Mouse (Mus musculus) neural tube, embryonic 11.5 days (tissue): ENCODE data around the gene Fam131c. TPM values are rescaled to one million over a fixed set of nuclear protein-coding genes. Genes with fewer than 3 reads are reported as not detected.

ENCODE experiments used
- ATAC-seq: fragments of 200-750 bp; cut with Nextera tagmentation; 2 replicates; pipeline ENCODE4 v1.8.0; 2017; ENCODE audit warnings: moderate number of reproducible peaks, mild to moderate bottlenecking, moderate TSS enrichment, moderate library complexity; ENCODE audit not compliant: insufficient read depth, low FRiP score, low TSS enrichment
- DNase-seq: peaks from one replicate; pipeline ENCODE4 v3.0.0-alpha.2; 2015; ENCODE audit warnings: low spot score
- H3K27ac ChIP-seq: fragments of 300-500 bp; sonication (generic); 2 replicates; pipeline ENCODE4 v1.5.1; 2014; ENCODE audit warnings: low read depth, mild to moderate bottlenecking, low read length
- H3K27me3 ChIP-seq: fragments of 300-500 bp; sonication (generic); 2 replicates; pipeline ENCODE4 v1.6.1; 2014; ENCODE audit warnings: mild to moderate bottlenecking, low read length, mixed read lengths; ENCODE audit not compliant: control insufficient read depth, insufficient read depth
- H3K36me3 ChIP-seq: fragments of 300-500 bp; sonication (generic); 2 replicates; pipeline ENCODE4 v1.6.1; 2014; ENCODE audit warnings: mild to moderate bottlenecking, low read length, moderate library complexity, mixed read lengths; ENCODE audit not compliant: control insufficient read depth, insufficient read depth
- H3K4me1 ChIP-seq: fragments of 300-500 bp; sonication (generic); 2 replicates; pipeline ENCODE4 v1.6.1; 2014; ENCODE audit warnings: low read length, mixed read lengths; ENCODE audit not compliant: control insufficient read depth, insufficient read depth
- H3K4me2 ChIP-seq: fragments of 300-500 bp; sonication (generic); 2 replicates; pipeline ENCODE4 v1.6.1; 2014; ENCODE audit warnings: low read depth, mild to moderate bottlenecking, moderate library complexity
- H3K4me3 ChIP-seq: fragments of 300-500 bp; sonication (generic); 2 replicates; pipeline ENCODE4 v1.5.1; 2014; ENCODE audit warnings: low read depth, low read length
- H3K9ac ChIP-seq: fragments of 300-500 bp; sonication (generic); 2 replicates; pipeline ENCODE4 v1.6.1; 2014; ENCODE audit warnings: mild to moderate bottlenecking, low read length
- H3K9me3 ChIP-seq: fragments of 300-500 bp; sonication (generic); 2 replicates; pipeline ENCODE4 v1.6.1; 2016; ENCODE audit warnings: low read length; ENCODE audit not compliant: control insufficient read depth
- WGBS: fragments of 180-500 bp; shearing (Covaris S2); extraction: QIAGEN DNeasy Blood & Tissue Kit; methylation state at CpG from one replicate; pipeline ENCODE4 v1.1.7; 2014; 5-methylcytosine and 5-hydroxymethylcytosine counted together
- polyA plus RNA-seq: library from polyadenylated mRNA; unstranded; fragments of >200 nt; fragmentation: Nextera tagmentation; extraction: Ambion mirVana; gene quantifications from 2 replicates; pipeline ENCODE4 v1.2.1, GENCODE M21; 2014

Gene Fam131c
- polyA plus RNA-seq, 1 experiment from 2014 or later, result 0.85 TPM

DNA sequence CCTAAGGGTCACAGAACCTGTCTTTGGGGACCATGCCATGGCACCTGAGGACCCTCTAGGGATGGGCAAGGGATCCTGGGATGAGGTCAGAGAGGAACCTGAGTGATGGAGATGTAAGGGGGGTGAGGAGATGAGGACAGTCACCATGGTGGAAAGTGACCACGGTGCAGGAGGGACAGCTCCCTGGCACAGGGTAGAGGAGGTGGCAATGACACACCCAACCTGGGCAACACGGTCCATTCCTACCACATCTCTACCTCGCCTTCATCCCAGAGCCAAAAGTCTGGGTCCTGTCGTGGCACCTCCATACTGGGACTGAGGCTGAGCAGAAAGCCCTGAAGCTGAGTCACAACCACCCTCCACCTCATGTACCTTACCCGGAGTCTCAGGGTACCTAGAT is 54.8 kb downstream of the Fam131c start:
- WGBS, result 91% methylated on average over 5 of the region's 5 CpGs
- Histone ChIP-seq H3K36me3 (no peaks in the 10 kb centered on the region), H3K27me3 (peaks cover 9% of the 10 kb centered on the region; the same call in 1 of the 2 replicates), H3K4me2 (no peak overlapping the region), H3K9me3 (no peaks in the 10 kb centered on the region), H3K4me3 (no peak overlapping the region), H3K4me1 (0 out of 2 replicates have a peak, but pooled peaks cover 3% of the 10 kb centered on the region), H3K9ac (no peak overlapping the region), H3K27ac (no peak overlapping the region)
- no peak for DNase-seq
- no peak for ATAC-seq

DNA sequence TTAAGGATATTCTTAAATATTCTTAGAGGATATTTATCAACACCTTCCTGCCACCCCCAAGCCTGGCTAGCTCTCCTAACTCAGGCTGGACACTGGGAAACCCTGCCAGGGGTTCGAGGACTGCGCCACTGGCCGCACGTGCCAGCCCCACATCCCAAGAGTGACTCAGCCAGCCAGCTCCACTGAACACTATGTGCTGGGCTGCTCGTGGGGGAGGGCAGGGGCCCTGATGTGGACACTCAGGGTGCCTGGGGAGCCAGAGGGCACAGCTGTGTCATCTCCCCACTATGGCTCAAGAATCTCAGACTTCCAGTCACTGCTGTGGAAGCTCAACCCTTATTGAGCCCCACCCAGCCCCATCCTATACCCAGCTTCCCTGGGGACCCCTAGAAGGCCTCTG is 55.3 kb downstream of the Fam131c start:
- WGBS, result 85% methylated on average over 5 of the region's 5 CpGs
- Histone ChIP-seq H3K4me3 (no peak overlapping the region), H3K27ac (no peak overlapping the region), H3K4me1 (0 out of 2 replicates have a peak, but pooled peaks cover 3% of the 10 kb centered on the region), H3K36me3 (no peaks in the 10 kb centered on the region), H3K4me2 (no peak overlapping the region), H3K27me3 (peaks cover 9% of the 10 kb centered on the region; the same call in 1 of the 2 replicates), H3K9ac (no peak overlapping the region), H3K9me3 (no peaks in the 10 kb centered on the region)
- DNase-seq, result no peak
- no peak for ATAC-seq

DNA sequence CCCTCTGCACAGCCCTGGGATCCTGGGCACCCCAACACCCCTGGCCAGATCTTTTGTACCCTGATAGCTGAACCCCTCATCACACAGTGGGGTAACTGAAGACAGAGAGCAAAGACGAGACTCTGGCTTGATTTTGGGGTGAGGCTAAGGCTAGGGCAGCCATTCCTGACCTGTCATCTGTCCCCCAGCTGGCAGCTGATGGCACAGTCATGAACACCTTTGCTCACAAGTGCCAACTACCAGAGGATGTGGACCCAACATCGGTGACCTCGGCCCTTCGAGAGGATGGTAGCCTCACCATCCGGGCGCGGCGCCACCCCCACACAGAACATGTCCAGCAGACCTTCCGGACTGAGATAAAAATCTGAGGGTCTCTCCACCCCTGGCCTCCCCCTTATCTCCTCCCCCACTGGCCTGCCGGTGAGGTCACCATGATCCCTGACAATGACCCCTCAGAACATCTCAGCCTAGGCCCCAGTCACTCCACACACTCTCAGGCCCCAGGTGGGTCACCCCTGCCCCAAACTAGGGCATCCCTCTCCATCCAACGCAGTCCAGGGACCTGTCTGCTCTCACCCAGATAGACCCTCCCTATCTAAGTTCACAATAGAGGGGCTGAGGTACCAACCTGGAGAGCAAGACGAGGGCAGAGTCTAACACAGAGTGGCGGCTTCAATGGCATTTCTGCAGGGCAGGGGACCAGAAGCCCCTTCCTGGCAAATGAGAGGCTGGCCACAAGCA is 55.8 kb downstream of the Fam131c start:
- WGBS, result 88% methylated on average over 13 of the region's 13 CpGs
- no peak for ATAC-seq
- peaks cover 9% of the 10 kb centered on the region; the same call in 1 of the 2 replicates for H3K27me3 ChIP-seq
- no peak overlapping the region for H3K9ac ChIP-seq
- DNase-seq, result no peak
- no peak overlapping the region for H3K4me3 ChIP-seq
- no peak overlapping the region for H3K27ac ChIP-seq
- 0 out of 2 replicates have a peak, but pooled peaks cover 3% of the 10 kb centered on the region for H3K4me1 ChIP-seq
- no peak overlapping the region for H3K4me2 ChIP-seq
- H3K36me3 ChIP-seq, result no peaks in the 10 kb centered on the region
- H3K9me3 ChIP-seq, result no peaks in the 10 kb centered on the region

DNA sequence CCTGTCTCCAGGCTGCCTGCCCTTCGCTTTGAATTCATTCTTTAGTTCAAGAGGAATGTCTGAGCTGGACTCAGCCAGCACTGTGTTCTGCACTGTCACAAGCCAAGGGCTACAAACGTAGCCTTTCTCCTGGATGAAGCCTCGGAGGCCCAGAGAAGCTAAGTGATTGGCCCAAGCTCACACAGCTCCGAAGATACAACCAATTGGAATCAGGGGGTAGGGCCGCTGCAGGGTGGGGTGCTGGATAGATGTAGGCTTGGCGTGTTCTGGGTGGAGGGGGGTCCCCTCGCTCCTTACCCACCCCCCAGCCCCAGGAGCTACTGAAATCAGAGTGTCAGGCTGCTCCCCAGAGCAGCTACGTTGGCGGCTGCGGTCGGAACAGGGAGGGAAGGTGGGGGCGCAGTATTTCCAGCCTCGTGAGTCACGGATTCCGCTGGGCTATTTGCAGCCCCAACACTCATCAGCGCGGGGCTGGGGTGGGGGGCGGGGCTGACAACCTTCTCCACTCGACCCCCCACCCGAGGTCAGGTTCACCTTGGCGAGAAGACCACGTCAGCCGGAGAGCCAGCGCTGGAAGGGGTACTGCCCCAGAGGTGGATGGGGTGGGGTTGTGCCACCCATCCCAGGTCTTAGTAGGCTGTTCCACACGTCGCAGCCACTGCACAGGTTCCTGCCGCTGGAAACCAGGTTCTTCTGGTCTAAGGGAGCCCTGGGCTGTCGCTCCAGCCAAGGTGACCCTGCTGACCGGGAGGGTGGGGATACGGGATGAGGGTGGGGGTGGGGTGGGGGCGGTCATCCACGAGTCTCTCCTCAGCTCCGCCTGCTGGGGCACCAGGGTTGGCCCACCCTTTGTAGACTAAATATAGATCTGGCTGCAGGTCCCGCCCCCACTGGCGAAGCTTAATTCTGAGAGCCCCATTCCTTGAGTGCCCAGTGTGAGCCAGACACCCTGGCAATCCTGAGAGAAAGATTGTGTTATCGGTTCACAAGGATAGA is 57.8 kb downstream of the Fam131c start:
- peak; percentile 44 for DNase-seq
- Histone ChIP-seq H3K36me3 (no peaks in the 10 kb centered on the region), H3K9ac (peak overlapping the region; percentile 37), H3K27ac (no peak overlapping the region), H3K4me2 (peak overlapping the region; percentile 58), H3K9me3 (no peaks in the 10 kb centered on the region), H3K4me1 (0 out of 2 replicates have a peak, but pooled peaks cover 3% of the 10 kb centered on the region), H3K4me3 (peak overlapping the region; percentile 32), H3K27me3 (peaks cover 9% of the 10 kb centered on the region; the same call in 1 of the 2 replicates)
- peak; percentile 69; the same call in 1 of the 2 replicates for ATAC-seq
- WGBS, result 5% methylated on average over 35 of the region's 36 CpGs

DNA sequence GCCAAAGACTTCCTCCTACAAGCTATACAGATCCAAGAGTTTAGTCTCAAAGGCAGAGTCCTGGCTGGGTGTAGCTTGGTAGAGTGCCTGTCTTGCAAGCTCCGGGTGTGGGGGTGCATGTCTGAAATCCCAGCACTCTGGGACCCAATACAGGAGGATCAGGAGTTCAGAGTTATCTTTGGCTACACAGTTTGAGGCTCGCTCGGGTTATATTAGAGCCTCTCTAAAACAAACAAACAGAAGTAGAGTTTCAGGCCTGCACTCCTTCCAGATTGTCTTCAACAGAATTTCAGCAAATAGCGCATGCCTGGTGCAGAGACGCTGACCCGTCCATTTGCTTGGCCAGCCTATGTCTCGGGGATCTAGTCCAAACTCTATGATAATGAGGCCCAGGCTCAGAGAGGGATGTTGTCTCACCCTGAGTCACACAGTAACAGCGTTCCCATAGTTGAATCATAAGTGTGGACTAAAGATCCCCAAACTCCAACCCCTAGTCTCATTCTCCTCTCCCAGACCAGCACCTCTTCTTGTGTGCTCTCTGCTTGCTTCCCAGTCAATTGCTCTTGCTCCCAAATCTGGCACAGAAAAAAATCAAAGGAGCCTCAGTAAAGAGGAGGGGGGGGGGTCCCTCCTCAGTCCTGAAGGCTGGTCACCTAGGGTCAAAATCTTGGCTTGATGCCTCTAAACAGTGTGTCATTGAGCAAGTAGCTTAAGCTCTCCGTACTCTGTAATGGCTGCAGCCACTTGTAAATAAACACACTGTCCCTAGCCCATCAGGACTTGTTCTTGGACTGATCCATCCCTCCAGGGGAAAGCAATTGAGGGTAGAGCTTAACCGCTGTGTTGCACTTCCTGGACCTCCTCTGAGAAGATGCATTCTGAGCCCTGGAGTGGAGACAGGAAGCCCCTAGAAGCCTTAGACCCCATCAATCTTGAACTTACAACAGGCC is 59.1 kb downstream of the Fam131c start:
- Histone ChIP-seq H3K4me1 (0 out of 2 replicates have a peak, but pooled peaks cover 3% of the 10 kb centered on the region), H3K27ac (no peak overlapping the region), H3K9ac (no peak overlapping the region), H3K9me3 (no peaks in the 10 kb centered on the region), H3K4me2 (no peak overlapping the region), H3K4me3 (no peak overlapping the region), H3K27me3 (peaks cover 9% of the 10 kb centered on the region; the same call in 1 of the 2 replicates), H3K36me3 (no peaks in the 10 kb centered on the region)
- ATAC-seq, result no peak
- no peak for DNase-seq
- WGBS, result 80% methylated on average over 10 of the region's 10 CpGs

DNA sequence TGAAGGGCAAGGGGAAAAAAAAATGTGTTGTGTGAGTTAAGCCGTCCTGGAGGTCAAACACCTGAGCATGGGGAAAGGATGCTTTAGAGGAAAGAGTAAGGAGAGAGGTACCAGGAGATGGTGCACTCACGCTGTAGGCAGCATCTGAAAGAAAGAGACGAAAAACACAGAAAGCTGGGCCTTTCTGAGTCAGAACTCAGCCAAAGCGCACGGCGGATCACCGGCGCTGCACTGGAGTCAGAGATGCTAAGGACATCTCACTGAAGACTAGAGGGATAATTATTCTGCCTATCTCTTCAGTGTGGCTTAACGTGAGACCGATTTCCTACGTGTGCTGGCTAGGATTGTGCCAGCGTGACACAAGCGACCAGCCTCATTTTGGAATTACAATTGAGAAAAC is 59.9 kb downstream of the Fam131c start:
- Histone ChIP-seq H3K4me3 (no peak overlapping the region), H3K27me3 (0 out of 2 replicates have a peak, but pooled peaks cover 9% of the 10 kb centered on the region), H3K9ac (no peak overlapping the region), H3K27ac (no peak overlapping the region), H3K4me1 (0 out of 2 replicates have a peak, but pooled peaks cover 3% of the 10 kb centered on the region), H3K9me3 (no peaks in the 10 kb centered on the region), H3K36me3 (no peaks in the 10 kb centered on the region), H3K4me2 (no peak overlapping the region)
- WGBS, result 89% methylated on average over 13 of the region's 13 CpGs
- ATAC-seq (no peak), DNase-seq (no peak)

DNA sequence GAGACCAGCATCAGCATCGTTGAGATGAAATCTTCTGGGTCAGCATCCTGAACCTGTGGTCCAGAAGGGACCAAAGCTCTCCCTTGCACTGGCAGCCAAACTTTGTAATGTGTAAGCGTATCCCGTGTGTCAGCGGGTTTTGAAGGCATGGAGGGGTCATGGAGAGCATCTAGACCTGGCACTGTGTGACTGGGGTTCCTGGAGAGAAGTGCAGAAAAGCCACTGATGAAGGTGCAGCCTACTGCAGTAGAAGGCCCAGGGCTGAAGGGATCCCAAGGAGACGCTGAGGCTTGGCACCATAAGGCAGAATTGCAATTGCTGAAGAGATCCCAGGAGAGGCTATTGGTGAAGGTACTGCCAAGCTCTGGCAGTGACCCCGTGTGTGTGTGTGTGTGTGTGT is 61.4 kb downstream of the Fam131c start:
- Histone ChIP-seq H3K27me3 (0 out of 2 replicates have a peak, but pooled peaks cover 9% of the 10 kb centered on the region), H3K9ac (no peak overlapping the region), H3K4me1 (0 out of 2 replicates have a peak, but pooled peaks cover 3% of the 10 kb centered on the region), H3K9me3 (no peaks in the 10 kb centered on the region), H3K4me3 (no peak overlapping the region), H3K4me2 (no peak overlapping the region), H3K27ac (no peak overlapping the region), H3K36me3 (no peaks in the 10 kb centered on the region)
- WGBS, result 78% methylated on average over 6 of the region's 6 CpGs
- ATAC-seq (no peak), DNase-seq (no peak)

DNA sequence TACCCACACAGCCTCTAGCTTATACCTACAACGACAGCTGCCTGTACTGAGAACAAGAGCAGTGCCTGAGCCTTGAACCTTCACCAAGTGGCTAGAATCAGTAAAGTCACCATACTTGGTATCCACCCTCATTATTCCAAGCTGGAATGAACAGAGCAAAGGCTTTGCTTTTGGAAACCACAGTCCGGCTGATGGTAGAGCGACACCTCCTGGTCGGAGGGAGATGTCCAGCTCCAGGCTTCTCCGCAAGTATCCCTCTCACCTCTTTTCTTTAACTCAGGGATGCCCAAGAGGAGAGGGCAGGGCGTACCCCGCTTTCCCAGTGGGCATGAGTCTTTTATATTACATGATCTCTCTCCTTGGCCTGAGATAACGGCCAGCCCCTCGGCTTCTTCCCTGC is 61.8 kb downstream of the Fam131c start:
- 0 out of 2 replicates have a peak, but pooled peaks cover 8% of the 10 kb centered on the region for H3K27me3 ChIP-seq
- H3K36me3 ChIP-seq, result no peaks in the 10 kb centered on the region
- H3K4me2 ChIP-seq, result no peak overlapping the region
- H3K9me3 ChIP-seq, result no peaks in the 10 kb centered on the region
- DNase-seq (peak; percentile 25), ATAC-seq (no peak)
- WGBS, result 52% methylated on average over 9 of the region's 9 CpGs
- H3K27ac ChIP-seq, result no peak overlapping the region
- H3K4me3 ChIP-seq, result no peak overlapping the region
- H3K9ac ChIP-seq, result no peak overlapping the region
- H3K4me1 ChIP-seq, result 0 out of 2 replicates have a peak, but pooled peaks cover 3% of the 10 kb centered on the region
